Mouse (Mus musculus) frontal cortex, postnatal 10 days (tissue): Measurements from ENCODE around the gene Smg6.

Experiments
- DNase-seq, 2 experiments: peaks; one replicate each; pipeline ENCODE4 v3.0.0; 2022; ENCODE audit warnings: low spot score in 2 of 2, mixed read lengths in 1 of 2

Gene Smg6

DNA sequence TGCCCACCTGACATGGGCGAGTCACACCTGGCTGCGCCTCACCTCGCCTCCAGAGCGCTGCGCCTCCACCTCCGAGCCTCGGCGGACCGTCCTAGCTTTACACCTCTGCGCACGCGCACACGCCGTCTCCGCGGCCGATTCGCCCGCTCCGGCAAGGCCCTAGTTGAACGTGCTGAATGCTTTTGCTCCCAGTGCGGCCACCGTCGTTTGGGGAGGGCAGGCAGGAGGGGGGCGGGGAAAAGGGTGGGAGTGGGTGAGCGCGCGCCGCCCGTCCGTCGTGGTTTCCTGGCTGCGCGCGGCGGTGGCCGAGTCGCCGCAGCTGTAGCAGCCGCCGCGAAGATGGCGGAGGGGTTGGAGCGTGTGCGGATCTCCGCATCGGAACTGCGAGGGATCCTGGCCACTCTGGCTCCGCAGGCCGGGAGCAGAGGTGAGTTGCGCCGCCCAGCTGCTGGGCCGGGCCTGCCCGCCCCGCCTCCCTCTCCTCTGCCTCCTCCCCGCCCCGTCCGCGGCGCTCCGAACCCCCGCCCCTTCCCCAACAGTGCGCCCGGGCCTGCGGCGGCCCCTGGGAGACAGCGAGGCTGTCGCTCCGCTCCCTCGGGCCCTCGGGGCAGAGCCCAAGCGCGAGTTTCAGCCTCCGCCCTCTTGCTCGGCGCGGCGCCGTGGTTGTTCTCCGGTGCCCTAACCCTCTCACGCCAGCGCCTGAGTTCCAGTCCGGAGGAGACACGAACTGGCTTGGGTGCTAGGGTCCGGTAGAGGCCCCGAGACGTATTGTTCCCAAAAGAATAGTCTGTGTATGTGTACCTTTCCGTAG, at the start of gene Smg6, which contains the start of gene Srr:
TSS of gene Smg6 (plus strand) at position 247 of the 811 bp plus-strand sequence.
TSS of gene Srr (minus strand) at position 372 of the 811 bp plus-strand sequence.
- DNase-seq = peak; percentile 87 to 91

DNA sequence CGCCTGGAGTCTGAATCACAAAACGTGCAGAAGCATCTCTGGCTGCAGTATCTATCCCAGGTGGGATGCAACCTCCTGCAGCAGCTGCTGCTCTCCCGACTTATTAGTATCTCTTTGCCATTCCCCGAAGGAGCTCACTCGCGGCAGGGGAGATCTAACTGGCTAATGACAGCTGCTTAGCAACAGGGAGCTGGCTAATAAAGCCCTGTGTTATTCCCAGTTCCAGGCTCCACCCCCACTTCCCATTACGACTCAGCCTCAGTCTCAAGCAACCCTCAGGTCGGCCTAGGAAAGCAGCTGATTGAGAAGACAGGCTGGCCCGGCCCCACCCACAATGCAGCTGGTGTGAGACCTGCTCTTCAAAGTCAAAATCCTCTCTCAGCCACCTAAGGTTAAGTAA, 48.8 kb upstream of the Smg6 start:
- DNase-seq = peak; percentile 67 to 69

DNA sequence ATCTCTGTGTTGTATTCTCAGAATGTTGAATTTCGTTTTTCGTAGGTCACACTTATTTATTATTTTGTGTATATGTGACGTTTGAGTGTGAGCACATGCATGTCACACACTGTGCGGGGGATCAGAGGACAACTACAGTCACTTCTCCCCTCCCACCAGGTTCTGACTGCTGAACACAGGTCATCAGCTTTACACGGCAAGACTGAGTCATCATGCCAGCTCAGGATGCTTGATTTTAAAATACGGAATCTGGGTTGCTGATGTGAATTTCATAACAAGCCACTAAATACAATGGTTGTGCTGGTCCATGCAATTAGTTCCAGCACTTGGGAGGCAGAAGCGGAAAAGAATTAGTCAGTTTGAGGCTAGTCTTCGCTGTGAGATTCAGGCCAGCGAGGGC, 44.6 kb upstream of the Smg6 start:
- DNase-seq = no peak

DNA sequence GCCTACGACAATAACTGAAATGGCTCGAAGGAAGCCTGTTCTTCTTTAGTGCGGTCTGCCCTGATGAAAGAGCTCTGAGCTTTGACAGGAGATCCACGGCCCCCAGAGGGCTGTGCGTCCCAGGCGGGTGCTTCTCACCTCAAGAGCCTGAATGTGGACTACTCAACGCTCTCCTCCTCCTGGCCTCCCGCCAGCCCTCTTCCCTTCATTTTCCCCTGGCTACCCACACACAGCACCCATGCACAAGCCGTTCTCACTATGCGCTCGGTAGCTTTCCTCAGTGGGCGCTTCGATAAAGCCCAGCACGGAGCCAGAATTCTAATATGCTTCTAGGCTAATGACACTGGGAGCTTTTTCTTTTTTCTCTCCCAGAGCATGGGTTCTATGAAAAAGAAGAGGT, 43.6 kb upstream of the Smg6 start:
- DNase-seq = no peak

DNA sequence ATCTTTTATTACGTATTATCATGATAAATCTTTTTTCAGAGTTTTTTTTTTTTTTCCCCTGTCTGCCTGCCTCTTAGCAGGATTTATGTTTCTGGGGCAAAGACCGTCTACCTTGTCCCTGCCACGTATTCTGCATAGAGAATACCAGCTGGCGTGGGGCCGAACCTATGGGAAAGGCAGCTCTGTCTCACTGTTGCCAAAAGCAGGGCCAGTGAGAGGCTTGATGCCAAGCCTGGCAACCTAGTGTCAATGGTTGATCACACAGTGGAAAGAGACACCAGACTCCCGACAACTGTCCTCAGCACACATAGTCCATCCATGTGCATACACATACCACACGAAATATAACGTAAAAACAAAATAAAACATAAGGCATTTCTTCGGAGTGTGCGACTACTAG, 42.5 kb upstream of the Smg6 start:
- no peak for DNase-seq

DNA sequence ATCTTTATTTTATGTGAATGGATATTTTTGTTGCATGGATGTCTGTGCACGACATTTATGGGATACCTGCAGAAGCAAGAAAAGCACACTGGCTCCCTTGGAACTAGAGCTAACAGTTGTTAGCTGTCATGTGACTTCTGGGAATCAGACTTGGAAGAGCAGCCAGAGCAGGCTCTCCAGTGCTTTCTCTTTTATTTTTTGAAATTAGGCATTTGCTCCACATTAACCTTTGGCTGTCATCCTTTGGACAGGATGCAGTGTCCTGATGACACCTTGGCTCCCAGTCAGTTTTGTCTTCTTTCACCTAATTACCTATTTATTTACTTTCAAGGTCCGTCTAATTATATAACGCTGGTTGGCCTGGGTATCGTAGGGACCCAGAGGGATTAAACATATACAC, 31.0 kb upstream of the Smg6 start:
- DNase-seq = no peak

DNA sequence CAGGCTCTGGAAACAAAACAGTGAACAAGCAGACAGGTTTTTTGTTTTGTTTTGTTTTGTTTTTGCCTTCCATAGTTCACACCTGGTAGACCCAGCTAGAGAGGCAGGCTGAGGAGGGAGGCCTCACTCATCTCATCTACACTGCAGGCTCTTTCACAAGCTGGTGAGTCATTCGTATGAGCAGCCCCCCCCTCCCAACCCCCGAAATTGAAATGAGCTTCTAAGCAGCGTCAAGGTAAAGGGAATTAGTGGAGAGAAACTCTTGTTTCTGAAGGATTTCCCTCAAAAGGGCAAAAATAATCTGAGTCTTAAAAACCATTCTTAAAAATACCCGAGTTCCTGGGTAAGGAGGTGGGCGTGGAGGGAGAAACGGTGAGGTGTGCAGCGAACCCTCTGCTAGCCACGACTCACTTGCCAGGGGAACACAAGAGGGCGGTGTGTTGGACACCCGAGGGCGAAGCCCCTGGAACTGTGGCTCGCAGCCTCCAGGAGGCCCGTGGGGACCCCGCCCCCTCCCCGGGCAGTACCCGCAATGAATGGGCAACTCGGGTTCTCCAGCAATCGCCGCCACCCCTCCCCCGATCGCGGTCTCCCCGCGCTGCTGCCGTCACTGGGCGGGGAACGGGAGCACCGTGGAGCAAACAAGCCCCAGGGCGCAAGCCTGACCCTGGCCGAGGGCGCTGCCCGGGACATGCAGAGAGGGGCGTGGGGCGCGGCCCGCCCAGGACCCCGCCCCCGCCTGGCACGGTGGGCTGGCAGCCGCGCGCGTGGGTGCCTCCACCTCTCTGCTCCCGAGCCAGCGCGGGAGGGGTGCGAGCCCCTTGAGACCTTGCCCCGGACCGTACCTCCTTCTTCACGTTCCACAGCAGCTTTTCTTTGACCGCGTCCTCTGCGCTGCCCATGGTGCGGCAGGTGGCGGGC, 29.4 kb upstream of the Smg6 start:
- DNase-seq = peak; percentile 74 to 78

DNA sequence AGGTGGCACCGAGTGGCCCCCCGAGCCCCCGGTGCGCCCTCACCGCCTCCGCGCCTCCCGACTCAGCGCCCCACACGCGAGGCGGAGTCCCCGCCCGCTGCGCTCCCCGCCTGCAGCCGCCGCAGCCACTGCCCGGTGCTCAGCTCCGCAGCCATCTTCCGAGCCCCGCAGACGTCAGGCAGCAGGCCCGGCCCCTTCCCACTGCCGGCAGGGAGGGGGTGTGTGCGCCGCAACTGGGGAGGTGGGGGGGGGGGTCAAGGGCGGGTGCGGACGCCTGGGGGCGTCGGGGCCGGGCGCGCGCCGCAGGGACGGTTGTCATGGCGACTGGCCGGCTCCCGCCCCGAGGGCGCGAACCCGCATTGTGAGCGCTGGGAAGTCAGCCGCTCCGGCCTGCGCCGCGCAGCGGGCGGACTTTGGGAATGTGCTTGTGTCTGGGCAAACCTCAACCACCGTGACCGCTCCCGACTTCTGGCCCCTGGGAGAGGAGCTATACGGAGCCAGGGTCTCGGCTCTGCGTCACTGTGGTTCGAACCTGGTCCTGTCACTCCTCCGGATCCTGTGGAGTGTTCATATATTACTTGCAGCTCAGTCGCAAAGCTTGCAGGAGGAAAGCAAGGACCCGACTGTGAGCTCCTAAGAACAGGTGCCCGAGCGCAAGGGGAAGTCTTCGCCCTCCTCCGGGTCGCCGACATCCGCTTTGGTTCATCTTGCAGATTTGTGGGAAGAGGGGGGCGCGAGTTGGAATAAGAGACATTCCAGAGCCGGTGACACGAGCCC, 28.5 kb upstream of the Smg6 start, which contains the start of gene Sgsm2:
TSS of gene Sgsm2 (minus strand) at position 160 of the 777 bp plus-strand sequence.
- DNase-seq = peak; percentile 57 to 75

DNA sequence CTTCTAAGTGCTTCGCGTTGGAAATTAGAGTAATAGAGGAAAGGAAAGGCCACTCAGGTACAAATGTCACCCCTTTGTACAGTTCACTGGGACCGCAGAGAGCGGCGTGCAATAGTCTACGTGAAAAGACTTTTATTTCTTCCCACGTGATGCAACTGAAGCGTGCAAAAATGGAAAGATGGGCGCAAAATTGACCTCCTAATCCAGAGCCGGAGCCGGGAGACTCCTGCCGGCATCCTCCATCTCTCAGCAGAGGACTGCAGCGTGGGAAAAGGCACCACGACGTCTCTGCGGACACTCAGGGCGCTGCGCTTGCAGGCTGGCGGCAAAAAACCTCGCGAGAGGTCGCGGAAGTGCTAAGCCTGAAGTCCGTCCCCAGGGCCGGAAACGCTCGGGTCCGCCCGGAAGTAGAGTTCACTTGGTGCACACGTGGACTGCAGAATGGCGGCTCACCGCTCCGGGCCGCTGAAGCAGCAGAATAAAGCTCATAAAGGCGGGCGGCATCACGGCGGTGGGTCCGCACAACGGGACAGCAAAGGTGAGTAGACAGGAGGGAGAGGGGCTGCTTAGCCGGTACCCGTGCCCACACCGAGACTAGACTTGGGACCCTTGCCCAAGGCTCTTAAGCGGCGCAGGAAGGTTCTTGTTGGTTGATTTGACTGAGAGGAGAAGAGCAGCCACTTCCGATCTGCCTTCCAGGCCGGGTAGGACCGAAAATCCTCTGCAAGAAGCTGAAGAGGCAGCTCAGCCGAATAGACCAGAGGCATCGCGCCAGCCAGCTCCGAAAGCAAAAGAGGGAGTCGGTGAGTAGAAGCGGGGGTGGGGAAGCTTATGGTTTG, 27.7 kb upstream of the Smg6 start, which contains the start of gene Tsr1:
TSS of gene Tsr1 (plus strand) at position 394 of the 839 bp plus-strand sequence.
- DNase-seq = peak; percentile 89 to 90

DNA sequence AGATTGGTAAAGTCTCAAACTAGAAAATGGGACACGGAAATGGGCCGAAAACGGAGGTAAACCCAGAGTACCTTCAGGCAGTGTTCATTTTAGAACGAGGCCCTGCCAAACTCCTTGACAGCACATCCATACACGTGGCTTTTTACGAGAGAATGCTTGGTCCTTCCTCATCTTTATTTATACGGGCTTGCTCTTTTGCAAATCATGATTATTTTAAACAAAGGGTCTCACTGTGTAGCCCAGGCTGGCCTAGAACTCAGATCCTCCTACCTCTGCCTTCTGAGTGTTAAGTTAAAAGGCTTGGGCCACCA, 27.2 kb upstream of the Smg6 start:
- no peak for DNase-seq

DNA sequence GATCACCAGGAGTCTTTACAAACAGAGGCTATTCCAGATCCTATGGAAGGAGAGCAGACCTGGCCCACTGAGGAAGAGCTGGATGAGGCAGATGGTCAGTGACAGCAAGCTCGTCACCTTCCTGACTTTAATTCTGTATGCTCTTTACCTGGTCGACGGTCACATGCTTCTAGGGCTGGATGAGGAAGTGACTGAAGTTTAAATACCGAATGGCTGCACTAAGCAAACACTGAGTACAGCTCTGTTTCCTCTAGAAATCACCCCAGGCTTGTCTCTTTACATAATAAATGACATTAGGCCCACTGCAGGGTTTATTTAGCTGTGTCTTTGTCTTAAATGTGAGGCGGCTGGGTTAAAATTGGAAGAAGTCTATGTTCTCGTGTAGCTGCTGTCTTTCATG, 24.1 kb upstream of the Smg6 start:
- DNase-seq = no peak

DNA sequence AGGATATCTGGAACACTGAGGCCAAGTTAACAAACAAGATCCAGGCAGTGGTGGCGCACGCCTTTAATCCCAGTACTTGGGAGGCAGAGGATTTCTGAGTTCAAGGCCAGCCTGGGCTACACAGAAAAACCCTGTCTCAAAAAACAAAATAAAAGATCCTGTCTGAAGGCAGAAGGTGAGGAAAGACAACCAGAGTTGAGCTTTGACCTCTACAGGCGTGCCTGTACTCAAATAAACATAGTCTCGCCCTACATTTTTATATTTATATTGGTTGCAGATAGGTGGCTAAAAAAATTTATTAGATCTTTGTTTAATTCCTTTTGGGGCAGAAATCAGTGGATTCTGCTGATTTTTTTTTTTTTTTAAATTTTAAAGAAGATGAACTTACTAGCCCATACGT, 23.2 kb upstream of the Smg6 start:
- no peak for DNase-seq

DNA sequence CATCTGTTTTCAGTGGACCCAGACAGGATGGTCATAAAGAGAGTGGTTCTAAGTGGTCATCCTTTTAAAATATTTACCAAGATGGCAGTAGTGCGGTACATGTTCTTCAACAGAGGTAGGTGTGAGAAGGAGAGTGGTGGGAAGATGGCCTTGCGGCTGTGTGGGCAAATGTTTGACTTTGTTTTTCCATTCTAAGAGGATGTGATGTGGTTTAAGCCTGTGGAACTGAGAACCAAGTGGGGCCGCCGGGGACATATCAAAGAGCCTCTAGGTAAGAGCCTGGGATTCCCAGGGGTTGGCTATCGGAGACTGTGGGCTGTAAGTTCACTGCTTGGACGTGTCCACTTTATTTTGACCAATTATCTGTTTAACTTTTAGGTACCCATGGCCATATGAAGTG, 17.8 kb upstream of the Smg6 start:
- DNase-seq = no peak

DNA sequence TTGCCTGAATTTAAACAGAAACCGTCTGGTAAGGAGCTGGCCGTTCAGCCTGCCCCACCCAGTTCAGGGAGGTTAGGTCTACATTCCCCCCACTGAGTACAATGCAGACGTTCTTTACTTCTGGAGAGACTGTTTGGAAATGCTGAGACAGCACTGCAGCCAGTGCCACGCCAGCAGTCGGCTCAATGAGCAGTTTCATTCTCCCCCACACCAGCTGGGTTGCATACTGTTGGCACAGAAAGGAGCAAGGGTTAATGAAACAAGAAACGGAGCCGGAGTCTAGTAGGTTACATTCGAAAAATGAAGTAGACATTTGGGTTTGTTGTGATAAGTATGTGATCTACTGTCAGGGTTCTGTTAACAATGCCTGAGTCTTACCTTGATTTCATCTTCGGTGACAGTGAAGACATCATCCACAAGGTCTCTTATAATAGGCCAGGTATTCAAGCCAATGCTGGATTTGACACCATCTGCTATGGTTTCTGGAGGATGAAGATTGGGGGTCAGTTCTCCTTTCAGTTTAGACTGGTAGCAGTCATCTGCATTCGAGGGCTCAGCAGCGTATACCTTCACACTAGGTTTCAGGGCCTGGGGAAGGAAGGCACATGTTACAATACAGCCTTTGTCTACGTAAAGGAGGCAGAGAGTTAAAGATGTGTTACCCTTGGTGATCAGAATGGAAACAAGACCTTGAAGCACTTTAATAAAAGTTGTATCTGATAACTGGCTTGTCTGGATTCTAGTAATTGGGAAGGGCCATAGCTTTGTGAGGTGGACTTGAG, 16.8 kb upstream of the Smg6 start:
- no peak for DNase-seq

DNA sequence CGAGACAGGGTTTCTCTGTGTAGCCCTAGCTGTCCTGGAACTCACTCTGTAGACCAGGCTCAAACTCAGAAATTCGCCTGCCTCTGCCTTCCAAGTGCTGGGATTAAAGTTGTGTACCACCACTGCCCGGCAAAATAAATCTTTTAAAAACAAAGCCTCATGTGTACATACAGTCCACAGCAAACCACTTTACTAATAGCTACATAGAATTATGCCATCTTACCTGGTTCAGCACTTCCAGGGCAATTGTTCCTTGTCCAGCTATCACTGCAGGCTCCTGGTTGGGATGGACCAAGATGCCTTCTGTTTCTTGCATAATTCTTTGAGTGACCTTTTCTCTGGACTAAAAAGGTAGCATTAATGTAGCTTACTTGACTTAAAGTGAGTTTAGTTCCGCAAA, 15.6 kb upstream of the Smg6 start:
- DNase-seq = no peak

DNA sequence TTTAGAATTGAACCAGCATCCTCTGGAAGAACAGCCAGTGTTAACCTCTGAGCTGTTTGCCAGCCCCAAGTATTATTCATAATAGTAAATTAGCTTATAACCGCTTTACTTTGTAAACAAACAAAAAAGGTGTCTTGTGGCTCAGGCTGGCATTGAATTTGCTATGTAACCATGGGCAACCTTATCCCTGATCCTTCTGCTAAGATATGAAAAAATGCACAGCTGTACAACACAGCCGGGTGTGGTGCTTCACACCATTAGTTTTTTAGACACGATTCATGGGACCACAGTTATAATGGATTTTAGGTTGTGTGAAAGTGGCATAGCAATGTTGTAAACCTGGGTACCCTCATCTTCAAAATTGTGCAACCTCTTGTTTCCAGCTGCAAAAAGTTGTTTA, 13.1 kb upstream of the Smg6 start:
- no peak for DNase-seq

DNA sequence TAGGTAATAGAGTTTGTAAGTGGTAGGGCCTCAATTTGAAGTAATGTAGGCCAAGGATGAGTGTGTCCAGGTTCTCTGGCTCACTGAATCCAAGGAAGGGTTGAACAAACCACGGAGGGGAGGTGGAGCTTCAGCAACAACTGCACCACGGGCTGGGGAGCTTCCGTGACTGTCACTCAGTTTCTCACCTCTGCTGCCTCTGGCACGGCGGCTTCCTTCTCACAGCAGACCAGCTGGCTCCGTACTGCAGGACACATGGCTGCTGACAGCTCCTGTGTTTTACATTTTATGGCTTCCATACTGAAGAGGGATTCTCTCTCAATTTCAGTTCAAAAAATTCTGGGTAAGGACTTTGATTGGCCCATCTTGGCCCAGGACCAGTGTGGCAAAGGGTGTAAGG, 6.4 kb upstream of the Smg6 start:
- DNase-seq = no peak

DNA sequence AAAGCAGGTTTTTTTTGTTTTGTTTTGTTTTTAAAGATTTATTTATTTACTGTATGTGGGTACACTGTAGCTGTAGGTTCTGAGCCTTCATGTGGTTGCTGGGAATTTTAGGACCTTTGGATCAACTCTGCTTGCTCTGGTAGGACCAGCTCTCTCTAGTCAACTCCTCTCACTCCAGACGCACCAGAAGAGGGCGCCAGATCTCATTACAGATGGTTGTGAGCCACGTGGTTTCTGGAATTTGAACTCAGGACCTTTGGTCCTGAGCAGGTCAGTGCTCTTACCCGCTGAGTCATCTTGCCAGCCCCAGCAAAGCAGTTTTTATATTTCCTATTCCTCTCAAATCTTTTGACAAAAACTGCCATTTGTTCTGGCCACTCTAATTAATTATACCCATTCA, 1.5 kb upstream of the Smg6 start:
- peak in 1 of 2 experiments; percentile 25 for DNase-seq

DNA sequence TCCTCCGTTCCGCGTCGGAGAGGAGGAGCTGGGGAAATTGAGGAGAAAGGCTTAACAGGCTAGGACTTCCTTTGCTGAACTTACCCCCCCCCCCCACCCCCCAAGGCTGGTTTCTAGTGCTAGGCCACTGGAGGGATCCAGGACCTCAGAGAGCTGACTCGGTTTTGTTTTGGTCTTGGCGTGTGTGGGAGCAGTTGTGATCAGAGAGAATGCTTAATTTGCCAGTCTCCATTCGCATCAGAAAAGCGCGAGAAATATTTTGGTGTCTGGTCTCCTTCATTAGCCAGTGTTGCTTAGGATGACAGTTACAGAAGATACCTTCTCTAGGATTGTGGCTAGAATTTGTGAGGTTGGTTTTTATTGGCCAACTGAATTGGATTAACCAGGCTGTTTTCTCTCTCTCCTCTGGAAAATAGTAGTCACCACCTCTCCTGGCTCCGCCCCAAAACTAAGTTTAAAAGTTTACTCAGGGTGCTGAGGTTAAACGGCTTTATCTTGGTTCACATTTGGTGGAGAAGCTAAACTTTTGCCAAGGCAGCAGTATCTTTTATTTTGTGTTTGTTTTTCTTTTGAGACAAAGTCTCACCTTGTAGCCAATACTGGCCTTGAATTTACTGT, 874 bp downstream of the Smg6 start:
- no peak for DNase-seq

DNA sequence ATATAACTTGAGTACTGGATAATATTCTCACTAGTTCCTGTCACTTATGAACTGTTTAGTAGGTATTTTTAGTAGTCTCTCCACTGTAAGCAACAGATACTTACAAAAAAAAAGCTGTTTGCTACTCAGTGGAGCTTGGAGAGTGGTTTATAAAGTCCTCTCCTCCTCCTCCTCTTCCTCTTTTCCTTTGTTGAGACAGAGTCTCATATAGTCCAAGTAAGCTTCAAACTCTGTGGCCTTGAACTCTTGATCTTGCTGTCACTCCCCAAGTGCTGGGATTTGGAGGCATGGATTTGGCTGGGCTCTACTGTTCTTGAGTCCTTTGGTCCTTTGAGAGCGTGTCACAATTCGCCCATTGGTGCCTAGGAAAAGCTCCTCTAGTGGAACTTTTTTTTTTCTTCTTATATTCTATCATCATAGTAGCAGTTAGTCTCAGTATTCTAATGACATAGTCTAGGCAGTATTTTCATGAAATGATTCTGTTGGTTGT, 1.7 kb downstream of the Smg6 start:
- DNase-seq = no peak
